Mouse (Mus musculus) brain, embryonic 14.5 days (tissue): ENCODE data around the gene Nop16. TPM values are rescaled to one million over a fixed set of nuclear protein-coding genes. Genes with fewer than 3 reads are reported as not detected.

Experiments used
- DNase-seq: peaks from one replicate; pipeline ENCODE4 v3.0.0-alpha.2; 2011; ENCODE audit warnings: low read depth
- CTCF ChIP-seq: fragments of 200-500 bp; IDR thresholded peaks from 2 replicates; pipeline ENCODE4 v1.5.1; 2012; ENCODE audit warnings: inconsistent platforms, mild to moderate bottlenecking, moderate library complexity, borderline replicate concordance; ENCODE audit not compliant: insufficient read depth, insufficient read length; ENCODE audit errors: extremely low read depth
- POLR2A ChIP-seq: fragments of 200-500 bp; IDR thresholded peaks from 2 replicates; pipeline ENCODE4 v1.6.1; 2012; ENCODE audit warnings: mild to moderate bottlenecking, inconsistent platforms, borderline replicate concordance; ENCODE audit not compliant: poor library complexity, insufficient read depth, insufficient read length, severe bottlenecking; ENCODE audit errors: extremely low read depth
- polyA plus RNA-seq: library from polyadenylated mRNA; depleted of rRNA; stranded (reverse); fragments of >200 nt; gene quantifications from 2 replicates; pipeline ENCODE4 v1.2.3, GENCODE M21; 2012; rRNA removed

Nop16 gene
- polyA plus RNA-seq, 1 experiment = 30.8 TPM

GRCm38 (mm10) chr13:54548036-54548435, 41.9 kb downstream of the Nop16 start:
- TF ChIP-seq POLR2A = no peak
- TF ChIP-seq CTCF = no peak
- no peak for DNase-seq

Other genes starting within 250 kb of the Nop16 start
- 43.3 and 69.2 TPM in 2 replicates for gene Cplx2, start 218.7 kb downstream of the Nop16 start, polyA plus RNA-seq
- 42.2 and 47.8 TPM in 2 replicates for gene Thoc3, start 121.2 kb downstream of the Nop16 start, polyA plus RNA-seq
- 30.3 and 36.3 TPM in 2 replicates for gene Simc1, start 86.3 kb downstream of the Nop16 start, polyA plus RNA-seq
- gene 4833439L19Rik, start 24.7 kb downstream of the Nop16 start, polyA plus RNA-seq = 172 and 184 TPM in 2 replicates
- gene Arl10, start 15.1 kb downstream of the Nop16 start, polyA plus RNA-seq = 86.2 and 95.5 TPM in 2 replicates
- 140 and 169 TPM in 2 replicates for gene Higd2a, start 117 bp upstream of the Nop16 start, polyA plus RNA-seq
- gene Cltb, start 21.3 kb upstream of the Nop16 start, polyA plus RNA-seq = 76.1 and 109 TPM in 2 replicates
- 36.9 and 47.0 TPM in 2 replicates for gene Faf2, start 31.7 kb upstream of the Nop16 start, polyA plus RNA-seq
- 197 and 215 TPM in 2 replicates for gene Rnf44, start 103.8 kb upstream of the Nop16 start, polyA plus RNA-seq
- 0.05 and 0.16 TPM in 2 replicates for gene Cdhr2, start 111.4 kb upstream of the Nop16 start, polyA plus RNA-seq
- gene Gprin1, start 159.8 kb upstream of the Nop16 start, polyA plus RNA-seq = 77.7 and 109 TPM in 2 replicates
- gene Sncb, start 176.5 kb upstream of the Nop16 start, polyA plus RNA-seq = 45.8 and 73.6 TPM in 2 replicates
- gene Eif4e1b, start 193.9 kb upstream of the Nop16 start, polyA plus RNA-seq = not detected in 2 replicates
- gene Tspan17, start 199.3 kb upstream of the Nop16 start, polyA plus RNA-seq = 14.4 and 23.1 TPM in 2 replicates